Mouse (Mus musculus): Measurements from ENCODE around the gene Gm20388. TPM values are rescaled to one million over a fixed set of nuclear protein-coding genes. Genes with fewer than 3 reads are reported as not detected.

The Gm20388 gene
- polyA plus RNA-seq, 1 experiment from 2014 or later: 12.4 TPM

DNA sequence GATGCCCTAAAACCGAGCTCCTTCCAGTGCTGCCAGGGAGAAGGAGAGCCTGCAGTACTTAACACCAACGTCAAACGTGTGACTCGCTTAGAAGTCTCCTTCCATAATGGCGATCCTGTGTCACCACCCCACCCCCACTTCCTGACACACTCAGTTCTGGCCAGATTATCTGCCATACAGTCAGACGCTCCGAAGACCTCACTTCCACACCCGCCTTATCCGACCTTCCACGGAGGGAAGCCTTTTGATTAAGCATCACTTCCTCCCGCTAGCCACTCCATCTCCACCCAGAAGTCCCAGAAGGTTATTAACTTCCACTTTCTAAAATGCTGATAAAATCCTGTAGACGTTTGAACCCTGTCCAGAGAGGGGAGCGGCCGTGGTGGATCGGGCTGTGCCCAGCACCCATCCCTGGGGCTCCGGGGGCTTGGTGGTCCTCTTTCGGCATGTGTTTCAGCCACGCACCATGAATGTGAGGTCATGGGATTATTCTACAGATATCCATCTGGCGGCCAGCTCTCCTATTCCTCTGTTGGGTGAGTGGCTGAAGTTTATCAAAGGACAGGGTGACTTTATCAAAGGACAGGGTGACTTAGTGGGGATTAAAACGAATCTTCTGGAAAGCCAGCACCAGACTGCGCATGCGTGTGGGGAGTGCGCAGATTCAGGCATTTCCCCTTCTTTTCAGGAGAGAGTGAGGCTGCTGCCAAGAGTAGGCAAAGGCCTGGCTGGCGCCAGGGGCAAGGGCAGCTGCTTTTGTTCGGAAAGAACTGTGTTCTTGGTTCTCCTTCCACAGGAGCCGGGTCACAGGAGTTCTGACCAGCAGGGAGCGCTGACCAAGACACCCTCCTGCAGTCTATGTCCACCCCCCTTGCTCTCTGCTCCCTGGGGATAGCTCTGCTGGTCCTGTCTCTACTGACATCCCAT lies 1260.2 kb downstream of the Gm20388 start:
- 67% methylated on average over 27 of the region's 27 CpGs for WGBS
- H3K9me3 ChIP-seq (ENCODE audit: control insufficient read depth, low read length): no peaks in the 10 kb centered on the region
- H3K27ac ChIP-seq (ENCODE audit: low read depth, low read length): no peak overlapping the region
- H3K36me3 ChIP-seq (ENCODE audit: control insufficient read depth, insufficient read depth, low read length): no peaks in the 10 kb centered on the region
- no peak overlapping the region for H3K4me3 ChIP-seq (ENCODE audit: low read length)
- no peak overlapping the region for H3K9ac ChIP-seq (ENCODE audit: low read depth, low read length)
- H3K27me3 ChIP-seq (replicated peaks; ENCODE audit: control insufficient read depth, insufficient read depth, low read length): no peaks in the 10 kb centered on the region
- no peaks in the 10 kb centered on the region for H3K4me1 ChIP-seq (ENCODE audit: control insufficient read depth, insufficient read depth, low read depth, low read length)
- no peak for ATAC-seq
- no peak overlapping the region for H3K4me2 ChIP-seq (ENCODE audit: low read length)

DNA sequence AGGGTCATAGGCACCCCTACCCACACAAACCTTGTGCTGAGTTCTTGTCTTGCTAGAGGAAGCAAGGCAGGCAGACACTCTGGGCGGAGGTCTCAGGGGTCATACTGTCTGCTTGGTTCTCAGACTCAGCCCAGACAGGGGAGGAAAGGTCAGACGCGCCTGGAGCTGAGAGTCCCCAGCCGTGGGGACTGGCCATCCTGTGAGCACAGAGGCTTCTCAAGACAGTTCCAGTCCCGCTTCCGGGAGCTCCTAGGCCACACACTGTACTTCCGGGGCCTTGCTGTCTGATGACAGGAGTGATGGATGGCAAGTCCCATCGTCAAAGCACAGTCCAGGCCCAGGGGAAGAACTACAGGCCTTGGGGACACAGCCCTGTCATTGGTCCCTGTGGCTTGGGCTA lies 1261.9 kb downstream of the Gm20388 start:
- H3K9ac ChIP-seq (ENCODE audit: low read depth, low read length): no peak overlapping the region
- H3K4me1 ChIP-seq (ENCODE audit: control insufficient read depth, insufficient read depth, low read depth, low read length): no peaks in the 10 kb centered on the region
- no peak overlapping the region for H3K4me2 ChIP-seq (ENCODE audit: low read length)
- H3K27me3 ChIP-seq (replicated peaks; ENCODE audit: control insufficient read depth, insufficient read depth, low read length): no peaks in the 10 kb centered on the region
- no peaks in the 10 kb centered on the region for H3K9me3 ChIP-seq (ENCODE audit: control insufficient read depth, low read length)
- no peak overlapping the region for H3K4me3 ChIP-seq (ENCODE audit: low read length)
- 79% methylated on average over 8 of the region's 8 CpGs for WGBS
- H3K36me3 ChIP-seq (ENCODE audit: control insufficient read depth, insufficient read depth, low read length): no peaks in the 10 kb centered on the region
- H3K27ac ChIP-seq (ENCODE audit: low read depth, low read length): no peak overlapping the region
- ATAC-seq: no peak

DNA sequence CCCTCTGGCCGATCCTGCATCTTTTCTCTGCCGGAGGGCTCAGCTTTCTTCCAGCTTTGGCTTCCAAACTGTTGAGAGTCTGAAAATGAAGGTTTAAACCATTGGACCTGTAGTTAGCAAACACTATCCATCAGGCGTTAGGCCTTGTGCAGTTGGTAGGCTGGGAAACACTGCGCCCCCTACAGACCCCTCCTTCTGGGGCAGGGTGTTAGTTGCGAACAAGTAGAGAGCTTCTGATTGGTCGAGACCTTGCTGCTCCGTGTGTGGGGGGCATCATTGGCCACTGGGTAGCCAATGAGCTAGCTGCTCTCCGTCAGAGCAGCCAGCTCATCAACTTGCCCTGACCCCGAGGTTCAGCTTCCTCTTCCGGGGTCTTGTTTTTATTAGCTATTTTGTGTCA lies 1263.5 kb downstream of the Gm20388 start:
- no peak overlapping the region for H3K9ac ChIP-seq (ENCODE audit: low read depth, low read length)
- WGBS: 74% methylated on average over 10 of the region's 10 CpGs

DNA sequence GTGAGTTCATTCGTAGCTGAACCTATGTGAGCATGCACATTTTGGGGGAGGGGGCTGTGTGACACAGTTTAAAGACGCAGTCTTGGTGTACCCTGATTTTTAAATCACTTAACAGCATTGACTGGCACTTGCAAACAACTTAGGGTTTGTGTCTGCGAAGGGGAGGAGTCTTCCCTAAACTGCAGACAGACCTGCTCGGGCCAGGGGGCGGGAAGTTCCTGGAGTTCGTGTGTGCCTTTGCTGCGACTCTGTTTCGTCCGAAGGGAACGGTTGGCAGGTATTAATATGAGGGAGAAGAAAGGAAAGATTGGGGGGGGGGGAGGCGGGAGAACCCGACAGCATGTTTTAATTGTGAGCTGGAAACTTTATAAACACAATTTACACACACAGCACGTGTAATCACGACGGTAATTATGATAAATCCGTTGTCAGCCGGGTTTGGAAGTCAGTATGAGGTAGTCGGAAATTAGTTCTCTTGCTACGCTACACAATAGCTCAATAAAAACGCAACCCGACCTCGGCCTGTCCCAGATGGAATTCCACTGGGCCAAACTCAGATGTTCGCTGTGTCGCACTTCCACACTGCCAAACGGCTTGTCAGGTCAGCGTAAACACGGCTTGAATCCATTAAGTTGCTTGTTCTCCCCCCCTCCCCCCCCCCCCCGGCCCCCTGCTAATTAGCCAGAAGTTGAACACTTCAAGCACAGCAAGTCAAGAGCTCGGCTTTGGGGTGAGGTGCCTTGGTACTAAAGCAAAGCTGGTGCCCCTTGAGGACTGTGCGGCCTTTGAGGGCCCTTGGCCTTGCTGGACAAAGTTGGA lies 1264.3 kb downstream of the Gm20388 start:
- no peaks in the 10 kb centered on the region for H3K9me3 ChIP-seq (ENCODE audit: control insufficient read depth, low read length)
- H3K36me3 ChIP-seq (ENCODE audit: control insufficient read depth, insufficient read depth, low read length): no peaks in the 10 kb centered on the region
- WGBS: 46% methylated on average over 29 of the region's 30 CpGs
- H3K4me1 ChIP-seq (ENCODE audit: control insufficient read depth, insufficient read depth, low read depth, low read length): no peaks in the 10 kb centered on the region
- no peak overlapping the region for H3K9ac ChIP-seq (ENCODE audit: low read depth, low read length)
- no peak overlapping the region for H3K4me2 ChIP-seq (ENCODE audit: low read length)
- no peak overlapping the region for H3K4me3 ChIP-seq (ENCODE audit: low read length)
- no peaks in the 10 kb centered on the region for H3K27me3 ChIP-seq (replicated peaks; ENCODE audit: control insufficient read depth, insufficient read depth, low read length)
- no peak overlapping the region for H3K27ac ChIP-seq (ENCODE audit: low read depth, low read length)
- no peak for ATAC-seq

More for the DNA sequence above, 1263.5 kb downstream of the Gm20388 start:
- no peaks in the 10 kb centered on the region for H3K4me1 ChIP-seq (ENCODE audit: control insufficient read depth, insufficient read depth, low read depth, low read length)
- H3K36me3 ChIP-seq (ENCODE audit: control insufficient read depth, insufficient read depth, low read length): no peaks in the 10 kb centered on the region
- no peaks in the 10 kb centered on the region for H3K9me3 ChIP-seq (ENCODE audit: control insufficient read depth, low read length)
- no peak overlapping the region for H3K4me2 ChIP-seq (ENCODE audit: low read length)
- no peaks in the 10 kb centered on the region for H3K27me3 ChIP-seq (replicated peaks; ENCODE audit: control insufficient read depth, insufficient read depth, low read length)
- no peak overlapping the region for H3K4me3 ChIP-seq (ENCODE audit: low read length)
- ATAC-seq: no peak
- no peak overlapping the region for H3K27ac ChIP-seq (ENCODE audit: low read depth, low read length)

DNA sequence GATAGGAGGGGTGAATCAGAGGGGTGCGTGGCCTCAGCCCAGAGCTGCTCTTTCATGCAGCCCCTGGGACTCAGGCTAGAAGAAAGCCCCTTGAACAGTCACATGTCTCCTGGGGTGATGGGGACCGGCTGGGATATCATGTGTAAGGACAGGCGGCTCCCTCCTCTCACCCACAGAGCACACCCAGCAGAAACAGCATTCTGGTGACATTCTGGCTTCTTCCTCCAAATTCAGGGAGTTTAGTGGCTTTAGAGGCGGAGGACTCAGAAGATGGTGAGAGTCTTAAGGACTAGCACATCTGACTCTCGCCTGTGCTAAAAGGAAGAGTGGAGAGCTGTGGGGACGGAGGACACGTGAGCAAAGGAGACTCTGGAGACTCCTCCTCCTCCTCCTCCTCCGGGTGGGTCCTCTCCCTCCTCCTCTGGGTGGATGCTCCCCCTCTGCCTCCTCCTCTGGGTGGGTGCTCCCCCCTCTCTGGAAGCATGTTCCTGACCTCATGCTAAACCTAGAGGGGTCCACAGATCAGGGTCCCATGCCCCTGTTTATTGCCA lies 1265.0 kb downstream of the Gm20388 start:
- WGBS: 75% methylated on average over 8 of the region's 8 CpGs

DNA sequence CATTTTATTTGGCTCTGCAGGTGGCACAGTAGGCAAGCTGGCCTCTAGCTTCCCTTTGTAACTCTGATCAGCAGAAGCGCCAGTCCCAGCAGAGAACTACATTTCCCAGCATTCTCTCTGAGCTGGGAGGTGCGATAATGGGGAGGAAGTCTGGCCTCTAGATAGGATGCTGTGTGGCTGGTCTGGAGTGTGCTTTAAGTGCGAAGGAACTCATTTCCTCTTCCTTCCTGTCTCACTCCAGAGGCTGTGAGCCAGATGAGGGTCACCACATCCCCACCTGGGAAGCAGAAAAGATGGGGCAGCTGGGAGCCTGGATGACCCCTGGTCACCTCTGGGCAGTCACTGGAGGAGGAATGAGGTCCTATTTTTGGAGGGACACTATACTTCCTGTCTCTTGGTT lies 1265.7 kb downstream of the Gm20388 start:
- Histone ChIP-seq H3K4me2 (ENCODE audit: low read length) (no peak overlapping the region), H3K27ac (ENCODE audit: low read depth, low read length) (no peak overlapping the region), H3K9ac (ENCODE audit: low read depth, low read length) (no peak overlapping the region), H3K9me3 (ENCODE audit: control insufficient read depth, low read length) (no peaks in the 10 kb centered on the region), H3K27me3 (replicated peaks; ENCODE audit: control insufficient read depth, insufficient read depth, low read length) (no peaks in the 10 kb centered on the region), H3K4me3 (ENCODE audit: low read length) (no peak overlapping the region), H3K4me1 (ENCODE audit: control insufficient read depth, insufficient read depth, low read depth, low read length) (peaks cover 6% of the 10 kb centered on the region), H3K36me3 (ENCODE audit: control insufficient read depth, insufficient read depth, low read length) (no peaks in the 10 kb centered on the region)
- whole genome bisulfite sequencing: 31% methylated on average over 3 of the region's 3 CpGs
- ATAC-seq: no peak

More for the DNA sequence above, 1265.0 kb downstream of the Gm20388 start:
- Histone ChIP-seq H3K27me3 (replicated peaks; ENCODE audit: control insufficient read depth, insufficient read depth, low read length) (no peaks in the 10 kb centered on the region), H3K4me1 (ENCODE audit: control insufficient read depth, insufficient read depth, low read depth, low read length) (peaks cover 1% of the 10 kb centered on the region), H3K36me3 (ENCODE audit: control insufficient read depth, insufficient read depth, low read length) (no peaks in the 10 kb centered on the region), H3K4me3 (ENCODE audit: low read length) (no peak overlapping the region), H3K27ac (ENCODE audit: low read depth, low read length) (no peak overlapping the region), H3K9ac (ENCODE audit: low read depth, low read length) (no peak overlapping the region), H3K4me2 (ENCODE audit: low read length) (no peak overlapping the region), H3K9me3 (ENCODE audit: control insufficient read depth, low read length) (no peaks in the 10 kb centered on the region)
- ATAC-seq: no peak

DNA sequence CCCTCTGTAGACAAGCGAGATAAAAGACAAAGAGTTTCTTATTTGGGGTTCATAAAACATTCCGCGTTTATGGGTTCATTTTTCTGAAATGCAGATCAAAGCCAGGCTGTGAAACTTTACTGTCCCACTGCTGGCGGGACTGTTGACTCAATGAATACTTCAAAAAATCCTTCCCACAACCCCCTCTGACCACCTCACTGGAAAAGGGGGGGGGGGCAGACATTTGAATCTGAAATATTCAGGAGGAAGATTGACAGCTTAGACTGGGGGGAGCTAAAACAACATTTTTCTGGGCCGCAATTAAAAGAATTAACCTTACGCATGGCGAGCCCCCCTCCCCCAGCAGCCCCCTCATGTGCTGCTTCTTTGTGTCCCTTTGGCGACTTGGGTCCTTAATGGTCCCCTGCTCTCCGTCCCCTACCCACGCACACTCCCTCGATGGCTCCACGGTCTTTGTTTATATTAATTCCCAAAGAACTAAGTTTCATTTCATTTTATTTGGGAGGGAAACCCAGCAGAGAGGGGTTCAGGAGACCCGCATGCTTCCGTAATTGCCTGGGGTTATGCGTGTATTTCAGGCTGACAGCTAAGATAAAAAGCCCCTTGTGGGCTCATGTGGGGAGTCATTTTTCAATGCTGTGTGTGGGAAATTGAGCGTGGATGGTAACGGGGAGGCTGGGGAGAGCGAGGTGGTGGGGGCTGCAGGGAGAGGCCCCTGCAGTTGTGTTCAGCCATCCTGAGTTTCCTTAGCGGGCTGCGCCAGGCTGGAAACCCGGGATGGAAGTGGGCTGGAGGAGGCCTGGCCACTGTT lies 1270.0 kb downstream of the Gm20388 start:
- Histone ChIP-seq H3K36me3 (ENCODE audit: control insufficient read depth, insufficient read depth, low read length) (no peaks in the 10 kb centered on the region), H3K9me3 (ENCODE audit: control insufficient read depth, low read length) (no peaks in the 10 kb centered on the region), H3K27me3 (replicated peaks; ENCODE audit: control insufficient read depth, insufficient read depth, low read length) (no peaks in the 10 kb centered on the region), H3K4me3 (ENCODE audit: low read length) (no peak overlapping the region), H3K27ac (ENCODE audit: low read depth, low read length) (no peak overlapping the region), H3K9ac (ENCODE audit: low read depth, low read length) (peak overlapping the region; percentile 17; the same call in 1 of the 2 replicates), H3K4me2 (ENCODE audit: low read length) (peak overlapping the region; percentile 23), H3K4me1 (ENCODE audit: control insufficient read depth, insufficient read depth, low read depth, low read length) (peaks cover 6% of the 10 kb centered on the region)
- 24% methylated on average over 21 of the region's 21 CpGs for WGBS
- ATAC-seq: peak; percentile 50; the same call in 1 of the 2 replicates

DNA sequence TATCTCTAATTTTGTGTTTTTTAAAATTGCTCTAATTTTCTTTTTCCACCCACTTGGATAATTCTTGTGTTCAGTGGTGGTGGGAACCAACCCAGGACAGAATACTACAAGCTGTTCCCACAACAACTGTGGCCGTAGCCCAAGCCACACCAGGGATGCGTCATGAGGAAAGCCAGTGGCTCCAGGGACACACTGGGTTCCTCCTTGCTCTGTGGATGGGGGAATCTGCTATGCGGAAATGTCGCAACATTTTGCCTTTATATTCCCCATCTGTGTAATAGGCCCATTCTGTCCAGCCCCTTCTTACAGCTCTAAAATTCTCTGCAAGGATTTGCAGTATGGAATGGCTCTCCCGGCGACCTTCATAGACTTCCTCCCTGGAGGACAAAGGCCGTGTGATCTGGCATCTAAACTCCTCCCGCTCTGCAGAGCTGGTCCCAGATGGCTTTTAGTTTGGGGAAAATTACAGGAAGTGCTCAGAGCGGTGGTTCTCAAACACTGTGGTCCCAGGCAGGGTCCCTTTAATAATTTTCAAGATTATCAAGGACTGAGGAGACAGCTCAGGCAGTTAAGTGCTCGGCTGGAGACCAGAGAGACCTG lies 1270.7 kb downstream of the Gm20388 start:
- H3K9me3 ChIP-seq (ENCODE audit: control insufficient read depth, low read length): no peaks in the 10 kb centered on the region
- ATAC-seq: no peak
- no peak overlapping the region for H3K4me2 ChIP-seq (ENCODE audit: low read length)
- WGBS: 61% methylated on average over 10 of the region's 10 CpGs
- H3K4me1 ChIP-seq (ENCODE audit: control insufficient read depth, insufficient read depth, low read depth, low read length): peaks cover 6% of the 10 kb centered on the region
- no peaks in the 10 kb centered on the region for H3K36me3 ChIP-seq (ENCODE audit: control insufficient read depth, insufficient read depth, low read length)
- H3K27me3 ChIP-seq (replicated peaks; ENCODE audit: control insufficient read depth, insufficient read depth, low read length): no peaks in the 10 kb centered on the region
- H3K4me3 ChIP-seq (ENCODE audit: low read length): no peak overlapping the region
- no peak overlapping the region for H3K9ac ChIP-seq (ENCODE audit: low read depth, low read length)
- H3K27ac ChIP-seq (ENCODE audit: low read depth, low read length): no peak overlapping the region
